Mouse (Mus musculus) heart, adult 2 months (tissue): ENCODE data around the gene Map3k5.

Experiments
- CTCF ChIP-seq: fragments of 200-600 bp; IDR thresholded peaks from 2 replicates; pipeline ENCODE4 v1.8.1; 2022; ENCODE audit warnings: antibody characterized with exemption, mild to moderate bottlenecking, moderate library complexity
- EP300 ChIP-seq: fragments of 200-500 bp; IDR thresholded peaks from 2 replicates; pipeline ENCODE4 v1.6.1; 2011; ENCODE audit warnings: low read depth, low read length, control low read depth; ENCODE audit not compliant: insufficient read depth
- POLR2A ChIP-seq: fragments of 200-500 bp; IDR thresholded peaks from 2 replicates; pipeline ENCODE4 v1.6.1; 2011; ENCODE audit warnings: mild to moderate bottlenecking, low read depth, low read length, control low read depth; ENCODE audit not compliant: insufficient read depth

- TF ChIP-seq POLR2A (no peak), CTCF (no peak), EP300 (no peak)
These were observed 6.1 kb upstream of the Map3k5 start for GRCm38 (mm10) chr10:19928205-19928604.
